Mouse (Mus musculus): ENCODE data around the gene Mroh8.

- TF ChIP-seq POLR2A (IDR thresholded peaks at IDR 0.05; ENCODE audit: control insufficient read depth in 1 of 2, insufficient read depth in 1 of 2, low read depth in 1 of 2, low read length in 2 of 2, poor library complexity in 1 of 2) (no peak), EP300 (IDR thresholded peaks at IDR 0.05; ENCODE audit: low read depth in 1 of 2, low read length in 2 of 2) (no peak), CTCF (IDR thresholded peaks at IDR 0.05 in 2 of 3, conservative IDR thresholded peaks at IDR 0.05 in 1 of 3; ENCODE audit: control insufficient read depth in 1 of 3, insufficient read depth in 1 of 3, low read depth in 2 of 3, low read length in 3 of 3, poor library complexity in 1 of 3, severe bottlenecking in 1 of 3) (no peak), MYC (IDR thresholded peaks at IDR 0.05; ENCODE audit: low read depth, low read length) (no peak), MAFK (IDR thresholded peaks at IDR 0.05; ENCODE audit: borderline replicate concordance, low read depth, low read length) (no peak), KAT2A (conservative IDR thresholded peaks at IDR 0.05; ENCODE audit: low read depth, low read length) (no peak), NELFE (IDR thresholded peaks at IDR 0.05; ENCODE audit: low read depth, low read length) (no peak), MAZ (IDR thresholded peaks at IDR 0.05; ENCODE audit: low read depth, low read length) (no peak), ELF1 (IDR thresholded peaks at IDR 0.05; ENCODE audit: low read depth, low read length) (no peak)
Observed at GRCm38 (mm10) chr2:157307715-157308265, 28.4 kb upstream of the Mroh8 start.
